Mouse (Mus musculus): ENCODE results near the gene Pip4k2a.

DNA sequence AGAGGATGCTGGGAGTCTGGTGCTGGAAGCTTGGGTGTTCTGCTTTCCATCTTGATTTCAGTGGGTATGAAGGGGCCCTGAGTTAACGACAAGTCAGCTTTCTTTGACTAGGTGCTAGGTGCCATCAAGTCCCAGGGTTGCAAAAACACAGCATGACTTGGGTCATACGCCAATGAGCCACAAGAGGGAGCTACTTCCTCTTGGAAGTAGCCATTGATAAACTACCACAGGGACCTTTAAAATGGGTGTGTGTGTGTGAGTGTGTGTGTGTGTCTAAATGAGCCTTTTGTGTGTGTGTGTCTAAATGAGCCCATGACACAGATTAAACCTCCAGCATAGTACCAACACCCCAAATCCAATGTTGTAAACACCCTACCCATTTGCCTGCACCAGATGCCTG lies 125.1 kb downstream of the Pip4k2a start:
- TF ChIP-seq POLR2A (IDR thresholded peaks at IDR 0.05; ENCODE audit: insufficient read depth, low read depth, low read length) = no peak
- TF ChIP-seq CTCF (IDR thresholded peaks at IDR 0.05; ENCODE audit: insufficient read depth, low read depth, low read length) = no peak
